Mouse (Mus musculus) embryonic facial prominence, embryonic 11.5 days (tissue): ENCODE measurements around the gene Sapcd1. TPM values are rescaled to one million over a fixed set of nuclear protein-coding genes. Genes with fewer than 3 reads are reported as not detected.
A peak's percentile ranks its signal among the peaks of the same experiment; 100 is the strongest.
"Not testable (repeated sequence)": the region's sequence is repeated elsewhere in the genome, so short reads cannot be mapped to it uniquely, and the experiment has no call there.

Source experiments
- ATAC-seq: fragments of 200-750 bp; cut with Nextera tagmentation; replicated peaks from 2 replicates; pipeline ENCODE4 v1.8.0; 2017; ENCODE audit warnings: low read depth; ENCODE audit not compliant: insufficient number of reproducible peaks, low FRiP score, low TSS enrichment
- DNase-seq: peaks from one replicate; pipeline ENCODE4 v3.0.0-alpha.2; 2015; ENCODE audit warnings: low spot score
- H3K27ac ChIP-seq: fragments of 300-500 bp; sonication (generic); replicated peaks from 2 replicates; pipeline ENCODE4 v1.5.1; 2014; ENCODE audit warnings: mild to moderate bottlenecking, low read depth, low read length, control low read depth
- H3K27me3 ChIP-seq: fragments of 300-500 bp; sonication (generic); 2 replicates; pipeline ENCODE4 v1.6.1; 2014; ENCODE audit warnings: mild to moderate bottlenecking, low read length, moderate library complexity, mixed read lengths; ENCODE audit not compliant: control insufficient read depth, insufficient read depth
- H3K36me3 ChIP-seq: fragments of 300-500 bp; sonication (generic); replicated peaks from 2 replicates; pipeline ENCODE4 v1.6.1; 2014; ENCODE audit warnings: low read depth, mild to moderate bottlenecking, low read length, moderate library complexity, mixed read lengths; ENCODE audit not compliant: control insufficient read depth, insufficient read depth
- H3K4me1 ChIP-seq: fragments of 300-500 bp; sonication (generic); 2 replicates; pipeline ENCODE4 v1.6.1; 2014; ENCODE audit warnings: low read length, mixed read lengths; ENCODE audit not compliant: control insufficient read depth, insufficient read depth
- H3K4me2 ChIP-seq: fragments of 300-500 bp; sonication (generic); 2 replicates; pipeline ENCODE4 v1.6.1; 2014; ENCODE audit warnings: low read depth, mild to moderate bottlenecking, control low read depth, low read length, moderate library complexity
- H3K4me3 ChIP-seq: fragments of 300-500 bp; sonication (generic); 2 replicates; pipeline ENCODE4 v1.5.1; 2014; ENCODE audit warnings: low read depth, low read length, control low read depth
- H3K9ac ChIP-seq: fragments of 300-500 bp; sonication (generic); replicated peaks from 2 replicates; pipeline ENCODE4 v1.6.1; 2014; ENCODE audit warnings: mild to moderate bottlenecking, control low read depth, low read length
- H3K9me3 ChIP-seq: fragments of 300-500 bp; sonication (generic); replicated peaks from 2 replicates; pipeline ENCODE4 v1.6.1; 2016; ENCODE audit warnings: mild to moderate bottlenecking, low read length, inconsistent platforms, mixed read lengths; ENCODE audit not compliant: control insufficient read depth
- WGBS: fragments of 180-500 bp; shearing (Covaris S2); extraction: QIAGEN DNeasy Blood & Tissue Kit; methylation state at CpG from one replicate; pipeline ENCODE4 v1.1.7; 2014; 5-methylcytosine and 5-hydroxymethylcytosine counted together
- polyA plus RNA-seq: library from polyadenylated mRNA; unstranded; fragments of >200 nt; fragmentation: Nextera tagmentation; extraction: Ambion mirVana; gene quantifications from 2 replicates; pipeline ENCODE4 v1.2.1, GENCODE M21; 2014

Gene Sapcd1
- polyA plus RNA-seq, 1 experiment from 2014 or later: 3.5 TPM

DNA sequence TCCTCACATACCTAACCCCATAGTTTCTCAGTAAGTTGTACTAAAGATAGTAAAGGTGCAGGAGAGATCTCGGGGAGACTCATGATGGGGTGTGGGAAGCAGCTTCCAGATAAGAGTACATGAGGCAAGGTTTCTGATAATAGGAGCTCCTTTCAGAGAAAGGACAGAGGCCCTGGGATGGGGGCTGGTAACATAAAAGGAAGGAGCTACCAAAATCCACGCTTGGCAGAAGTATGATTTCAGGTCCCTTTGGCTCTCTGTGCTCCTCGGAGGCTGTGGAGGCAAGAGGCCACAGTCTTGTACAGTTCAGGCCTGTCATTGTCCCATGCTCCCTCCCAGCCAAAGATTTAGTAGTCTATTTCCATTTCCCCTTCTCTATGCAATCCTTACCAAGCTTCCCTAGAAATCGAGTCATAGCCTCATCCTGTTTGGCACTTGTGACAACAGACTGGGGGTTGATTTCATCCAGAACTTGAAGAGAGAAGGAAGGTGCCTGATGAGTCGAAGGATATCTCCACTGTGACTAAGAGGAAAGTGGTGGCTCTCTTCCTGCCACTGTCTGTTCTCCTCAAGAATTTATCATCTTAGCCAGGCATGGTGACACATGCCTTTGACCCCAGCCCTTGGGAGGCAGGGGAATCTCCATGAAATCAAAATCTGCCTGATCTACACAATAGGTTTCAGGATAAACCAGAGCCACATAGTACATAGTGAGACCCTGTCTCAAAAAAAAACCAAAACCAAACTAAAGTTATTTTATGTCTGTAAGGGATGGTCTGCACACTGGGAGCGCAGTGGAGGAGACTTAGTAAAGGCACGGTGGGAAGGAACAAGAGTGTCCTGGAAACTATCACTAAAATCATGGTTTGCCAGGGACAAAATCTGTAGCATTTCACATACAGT, 17.3 kb upstream of the Sapcd1 start:
- no peaks in the 10 kb centered on the region; the same call in 1 of the 2 replicates for H3K4me1 ChIP-seq
- no peaks in the 10 kb centered on the region for H3K27me3 ChIP-seq
- no peak for DNase-seq
- no peaks in the 10 kb centered on the region for H3K9me3 ChIP-seq
- no peaks in the 10 kb centered on the region for H3K36me3 ChIP-seq
- H3K27ac ChIP-seq: no peak overlapping the region
- 92% methylated on average over 7 of the region's 7 CpGs for WGBS
- ATAC-seq: no peak
- H3K9ac ChIP-seq: no peak overlapping the region
- H3K4me3 ChIP-seq: peak overlapping the region; percentile 41; the same call in 1 of the 2 replicates
- peak overlapping the region; percentile 87; the same call in 1 of the 2 replicates for H3K4me2 ChIP-seq

DNA sequence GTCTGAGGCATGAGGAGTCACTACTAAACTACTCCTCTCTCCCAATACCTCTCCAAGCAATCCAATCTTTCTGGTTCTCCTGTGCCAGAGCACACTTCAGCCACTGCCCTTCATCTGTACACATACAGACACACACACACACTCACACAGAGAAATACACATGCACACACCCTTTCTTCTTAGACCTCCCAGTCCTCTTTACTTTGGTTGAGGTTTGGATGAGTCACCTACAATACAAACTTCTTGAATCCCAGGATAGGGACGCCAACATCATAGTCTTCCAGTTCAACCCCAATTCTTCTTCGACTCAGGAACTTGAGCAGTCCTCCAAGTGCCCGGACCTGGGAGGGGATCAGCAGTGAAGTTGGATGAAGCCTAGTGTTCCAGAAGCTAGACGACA, 16.0 kb upstream of the Sapcd1 start:
- H3K36me3 ChIP-seq: no peaks in the 10 kb centered on the region
- no peaks in the 10 kb centered on the region for H3K9me3 ChIP-seq
- no peak overlapping the region for H3K9ac ChIP-seq
- no peak for DNase-seq
- H3K4me3 ChIP-seq: no peak overlapping the region
- ATAC-seq: no peak
- H3K27ac ChIP-seq: no peak overlapping the region
- WGBS: 86% methylated on average over 4 of the region's 4 CpGs
- H3K27me3 ChIP-seq: no peaks in the 10 kb centered on the region
- H3K4me2 ChIP-seq: no peak overlapping the region
- no peaks in the 10 kb centered on the region for H3K4me1 ChIP-seq

GRCm38 (mm10) chr17:35039121-35039873, 11.5 kb upstream of the Sapcd1 start:
- 87% methylated on average over 11 of the region's 11 CpGs for WGBS

DNA sequence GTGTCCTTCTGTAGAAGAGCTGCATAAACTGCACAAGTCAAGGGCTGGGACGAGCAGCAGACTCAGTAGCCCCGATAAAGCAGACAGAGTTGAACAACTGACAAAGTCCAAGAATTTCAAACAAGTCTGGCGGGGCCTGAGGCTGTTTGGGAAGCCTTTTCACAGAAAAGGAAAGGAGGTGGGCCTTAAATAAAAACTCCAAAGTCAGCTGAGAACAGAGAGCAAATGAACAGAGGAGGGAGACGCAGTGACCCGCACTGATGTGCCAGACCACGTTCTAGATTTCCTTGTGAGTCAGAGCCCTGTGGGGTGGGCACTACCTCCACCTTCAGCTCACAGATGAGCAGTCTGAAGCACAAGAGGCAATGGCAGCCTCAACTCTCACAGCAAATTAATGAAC, 7.1 kb upstream of the Sapcd1 start:
- Histone ChIP-seq H3K27ac (no peak overlapping the region), H3K9ac (no peak overlapping the region), H3K4me2 (no peak overlapping the region), H3K4me3 (no peak overlapping the region), H3K27me3 (no peaks in the 10 kb centered on the region), H3K4me1 (no peaks in the 10 kb centered on the region), H3K9me3 (no peaks in the 10 kb centered on the region), H3K36me3 (no peaks in the 10 kb centered on the region)
- 62% methylated on average over 6 of the region's 6 CpGs for whole genome bisulfite sequencing
- no peak for DNase-seq
- no peak for ATAC-seq

More at GRCm38 (mm10) chr17:35039121-35039873, 11.5 kb upstream of the Sapcd1 start:
- no peak overlapping the region for H3K4me2 ChIP-seq
- H3K27me3 ChIP-seq: no peaks in the 10 kb centered on the region
- no peaks in the 10 kb centered on the region for H3K4me1 ChIP-seq
- no peaks in the 10 kb centered on the region for H3K36me3 ChIP-seq
- DNase-seq: no peak
- no peak overlapping the region for H3K9ac ChIP-seq
- no peak for ATAC-seq
- no peak overlapping the region for H3K27ac ChIP-seq
- no peak overlapping the region for H3K4me3 ChIP-seq
- no peaks in the 10 kb centered on the region for H3K9me3 ChIP-seq

DNA sequence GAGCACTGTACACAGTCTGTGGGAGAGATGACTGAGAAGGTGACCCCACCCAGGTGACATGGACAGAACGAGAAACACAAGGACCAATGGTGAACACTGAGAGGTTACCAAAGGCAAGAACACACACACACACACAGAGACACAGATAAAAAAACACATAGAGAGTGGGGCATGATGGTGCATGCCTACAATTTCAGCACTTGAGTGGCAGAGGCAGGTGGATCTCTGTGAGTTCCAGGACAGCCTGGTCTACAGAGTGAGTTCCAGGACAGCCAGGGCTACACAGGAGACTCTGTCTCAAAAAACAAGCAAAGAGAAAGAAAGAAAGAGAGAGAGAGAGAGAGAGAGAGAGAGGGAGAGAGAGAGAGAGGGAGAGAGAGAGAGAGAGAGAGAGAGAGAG, 5.9 kb upstream of the Sapcd1 start:
- not testable (repeated sequence) for H3K36me3 ChIP-seq, H3K9me3 ChIP-seq, H3K27ac ChIP-seq, H3K4me1 ChIP-seq, H3K9ac ChIP-seq, H3K27me3 ChIP-seq, ATAC-seq, DNase-seq, H3K4me2 ChIP-seq, H3K4me3 ChIP-seq
- 78% methylated on average over 1 of the region's 1 CpGs for WGBS

DNA sequence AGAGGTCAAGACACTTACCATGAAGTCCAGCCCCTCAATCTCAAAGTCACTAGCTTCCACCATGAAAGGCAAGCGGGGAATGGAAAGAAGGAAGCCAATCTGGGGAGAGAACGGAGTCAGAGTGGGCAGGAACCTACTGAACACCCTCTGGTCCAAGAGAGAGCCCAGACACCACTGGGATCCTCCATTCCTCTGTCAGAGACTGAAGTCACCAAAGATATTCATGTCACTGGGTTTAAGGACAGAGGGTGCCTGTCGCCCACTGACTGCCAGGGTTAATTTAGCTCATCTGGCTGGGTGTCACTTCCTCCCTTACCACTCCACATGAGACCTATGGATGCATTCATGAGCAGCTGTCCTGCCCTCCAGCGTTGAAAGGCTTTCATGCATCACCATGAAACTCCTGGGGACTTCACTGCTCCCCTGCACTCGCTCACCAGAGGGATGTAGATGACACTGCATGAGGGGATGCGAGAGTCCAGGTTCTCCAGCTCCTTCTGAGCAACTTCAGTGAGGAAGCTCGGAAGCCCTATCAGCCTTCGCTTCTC, 4.6 kb upstream of the Sapcd1 start:
- Histone ChIP-seq H3K4me3 (no peak overlapping the region), H3K9me3 (no peaks in the 10 kb centered on the region), H3K36me3 (no peaks in the 10 kb centered on the region), H3K9ac (no peak overlapping the region), H3K27me3 (no peaks in the 10 kb centered on the region), H3K4me2 (no peak overlapping the region), H3K27ac (no peak overlapping the region), H3K4me1 (peaks cover 3% of the 10 kb centered on the region)
- WGBS: 69% methylated on average over 8 of the region's 8 CpGs
- DNase-seq: no peak
- ATAC-seq: no peak

GRCm38 (mm10) chr17:35031880-35032279, 4.1 kb upstream of the Sapcd1 start:
- H3K27me3 ChIP-seq: no peaks in the 10 kb centered on the region
- DNase-seq (no peak), ATAC-seq (no peak)
- no peak overlapping the region for H3K9ac ChIP-seq
- no peak overlapping the region for H3K27ac ChIP-seq
- H3K4me3 ChIP-seq: no peak overlapping the region
- H3K4me2 ChIP-seq: no peak overlapping the region
- WGBS: 75% methylated on average over 7 of the region's 7 CpGs
- no peaks in the 10 kb centered on the region for H3K36me3 ChIP-seq
- H3K9me3 ChIP-seq: no peaks in the 10 kb centered on the region
- peaks cover 3% of the 10 kb centered on the region for H3K4me1 ChIP-seq

DNA sequence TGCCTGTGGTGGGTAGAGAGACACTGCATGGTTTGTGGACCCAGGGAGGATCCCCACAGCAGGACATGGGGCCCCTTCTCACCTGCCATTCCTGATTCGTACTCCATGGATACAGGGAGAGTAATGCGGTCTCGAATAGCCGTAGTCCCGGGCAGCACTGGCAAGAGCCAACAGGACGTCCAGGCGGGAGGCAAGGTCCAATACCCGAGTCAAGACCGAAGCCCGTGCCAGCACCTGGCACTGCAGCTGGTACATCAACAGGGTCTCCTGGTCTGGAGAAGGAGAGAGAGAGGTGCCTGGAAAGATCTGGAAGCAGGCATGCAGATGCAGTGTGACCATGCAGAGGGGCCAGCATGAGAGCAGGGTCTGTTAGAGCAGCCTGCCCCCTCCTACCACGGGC, 3.5 kb upstream of the Sapcd1 start:
- 94% methylated on average over 11 of the region's 11 CpGs for WGBS
- Histone ChIP-seq H3K9me3 (no peaks in the 10 kb centered on the region), H3K4me3 (no peak overlapping the region), H3K4me2 (no peak overlapping the region), H3K27ac (no peak overlapping the region), H3K36me3 (no peaks in the 10 kb centered on the region), H3K9ac (no peak overlapping the region), H3K27me3 (no peaks in the 10 kb centered on the region), H3K4me1 (peaks cover 3% of the 10 kb centered on the region)
- no peak for DNase-seq
- no peak for ATAC-seq
